Mouse (Mus musculus): ENCODE data around the gene a.
"Not testable (repeated sequence)": the region's sequence is repeated elsewhere in the genome, so short reads cannot be mapped to it uniquely, and the experiment has no call there.

- TF ChIP-seq POLR2A (IDR thresholded peaks at IDR 0.05; ENCODE audit: borderline replicate concordance, control insufficient read depth, low read depth, low read length); CTCF (IDR thresholded peaks at IDR 0.05; ENCODE audit: control insufficient read depth, insufficient read depth, low read length): not testable (repeated sequence)
These were observed 229.1 kb downstream of the a start for GRCm38 (mm10) chr2:155020247-155020826.

All from bone marrow, adult 2 months (tissue).